Mouse (Mus musculus) testis, postnatal 14 days (tissue): ENCODE measurements around the gene Stom.

Experiments used
- DNase-seq: peaks from one replicate; pipeline ENCODE4 v3.0.0; 2021; ENCODE audit warnings: low spot score

Gene Stom

DNA sequence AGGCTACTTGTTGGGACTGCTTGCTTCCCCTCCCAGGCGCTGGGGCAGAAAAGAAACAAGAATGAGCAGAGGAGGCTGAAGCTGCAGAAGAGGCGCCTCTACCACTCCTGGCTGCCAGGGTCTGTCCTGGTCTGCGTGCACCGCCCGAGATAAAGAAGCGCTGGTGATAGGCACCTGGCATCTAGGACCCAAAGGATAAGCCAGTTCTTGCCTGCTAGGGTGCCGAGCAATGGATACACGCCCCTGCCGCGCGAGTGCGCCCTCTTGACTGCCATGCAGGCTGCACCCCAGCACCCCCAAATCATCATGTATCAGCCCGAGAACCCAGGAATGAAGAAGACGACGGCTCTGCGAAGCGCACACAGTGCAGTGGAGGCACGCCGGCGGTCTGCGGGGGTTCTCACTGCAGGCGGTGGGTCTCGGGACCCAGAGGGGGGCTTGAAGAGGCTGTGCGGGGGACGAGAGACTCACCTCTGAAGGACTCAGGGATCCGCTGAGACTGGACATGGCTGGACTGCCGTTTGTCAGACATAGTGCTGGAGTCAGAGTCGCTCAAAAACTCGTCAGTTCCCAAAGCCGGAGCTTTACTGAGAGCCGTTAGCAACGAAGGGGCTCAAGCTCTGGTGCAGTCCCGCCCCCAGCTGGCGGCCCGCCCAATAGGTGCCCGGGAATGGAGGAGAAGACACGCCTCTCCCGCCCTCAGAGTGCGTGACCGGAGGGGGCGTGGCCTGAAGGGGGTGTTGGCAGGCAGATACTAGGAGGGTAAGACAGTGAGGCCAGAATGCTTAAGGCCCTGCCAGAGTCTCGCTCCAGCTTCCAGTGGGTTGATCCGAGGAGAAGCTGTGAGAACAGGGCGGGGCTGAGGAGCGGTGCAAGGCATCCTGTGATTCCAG is at the start of gene Stom:
Gene Stom, minus strand, starts transcription at position 589 of the 893 bp plus-strand sequence.
- DNase-seq, result peak; percentile 99

DNA sequence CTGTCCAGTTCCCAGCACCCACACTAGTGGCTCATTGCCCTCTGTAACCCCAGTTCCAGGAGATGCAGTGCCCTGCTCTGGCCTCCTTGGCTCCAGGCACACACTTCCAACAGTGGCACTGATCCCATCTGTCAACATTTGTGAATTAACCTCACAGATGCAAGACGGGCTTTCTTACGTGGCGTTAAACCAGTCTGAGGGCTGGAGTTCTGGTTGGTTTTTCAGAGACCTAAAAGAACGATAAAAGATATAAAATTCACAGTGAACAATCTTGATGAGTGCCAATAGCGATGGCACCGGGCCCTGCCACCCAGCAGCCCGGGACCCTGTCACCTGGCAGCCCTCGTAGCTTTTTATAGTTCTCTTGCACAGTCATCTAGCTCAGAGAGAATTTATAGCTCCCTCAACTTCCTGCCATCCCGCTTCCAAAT is 48.7 kb upstream of the Stom start:
- no peak for DNase-seq

DNA sequence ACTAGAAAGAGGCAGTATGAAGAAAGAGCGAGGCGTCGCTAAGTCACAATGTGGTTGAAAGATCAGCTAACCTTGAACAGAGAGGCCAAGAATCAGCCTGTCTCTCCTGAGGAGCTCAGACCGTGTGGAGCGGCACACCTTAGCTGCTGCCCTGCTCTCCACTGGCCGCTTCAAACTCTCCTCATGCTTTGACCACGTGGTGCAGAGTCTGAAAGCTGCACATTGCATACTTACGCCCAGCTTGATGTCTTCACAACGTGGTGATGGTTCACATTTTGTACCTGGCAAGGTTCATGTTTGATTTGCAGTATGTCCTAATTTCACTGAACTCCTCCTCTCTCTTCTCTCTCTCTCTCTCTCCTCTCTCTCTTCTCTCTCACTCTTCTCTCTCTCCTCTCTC is 42.5 kb upstream of the Stom start:
- DNase-seq, result no peak

DNA sequence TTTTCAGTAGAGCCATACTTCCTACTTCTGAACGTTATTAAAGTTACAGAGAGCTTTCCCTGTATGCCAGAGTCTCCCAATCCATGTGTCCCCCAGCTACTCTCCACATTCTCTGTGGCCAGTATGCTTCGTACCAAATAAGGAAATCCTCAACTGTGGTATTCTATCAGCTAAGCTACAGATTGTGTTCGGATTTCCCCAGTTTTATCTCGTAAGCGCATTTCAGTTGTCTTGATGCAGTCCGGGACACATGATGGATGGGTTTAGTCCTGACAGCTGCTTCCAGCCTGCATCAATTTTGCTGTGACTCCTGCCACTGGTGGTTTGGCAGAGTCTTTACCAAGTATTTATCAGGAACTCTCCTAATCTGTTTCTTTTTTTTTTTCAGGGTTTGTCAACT is 40.8 kb upstream of the Stom start:
- DNase-seq, result no peak

- no peak for DNase-seq
Observed at GRCm38 (mm10) chr2:35373003-35373402, 36.2 kb upstream of the Stom start.

DNA sequence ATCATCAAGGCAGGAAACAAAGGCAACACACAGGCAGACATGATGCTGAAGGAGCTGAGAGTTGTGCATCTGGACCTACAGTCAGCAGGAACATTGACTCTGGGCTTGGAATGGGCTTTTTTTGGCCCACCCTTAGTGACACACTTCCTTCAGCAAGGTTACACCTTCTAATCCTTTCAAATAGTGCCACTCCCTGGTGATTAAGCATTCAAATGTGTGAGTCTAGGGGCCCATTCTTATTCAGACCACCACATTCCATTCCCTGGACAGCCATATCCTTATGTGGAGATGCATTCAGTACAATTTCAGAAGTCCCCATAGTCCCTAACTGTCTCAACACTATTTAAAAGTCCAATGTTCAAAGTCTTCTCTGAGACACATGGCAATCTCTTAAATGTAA is 33.9 kb upstream of the Stom start:
- DNase-seq, result no peak

DNA sequence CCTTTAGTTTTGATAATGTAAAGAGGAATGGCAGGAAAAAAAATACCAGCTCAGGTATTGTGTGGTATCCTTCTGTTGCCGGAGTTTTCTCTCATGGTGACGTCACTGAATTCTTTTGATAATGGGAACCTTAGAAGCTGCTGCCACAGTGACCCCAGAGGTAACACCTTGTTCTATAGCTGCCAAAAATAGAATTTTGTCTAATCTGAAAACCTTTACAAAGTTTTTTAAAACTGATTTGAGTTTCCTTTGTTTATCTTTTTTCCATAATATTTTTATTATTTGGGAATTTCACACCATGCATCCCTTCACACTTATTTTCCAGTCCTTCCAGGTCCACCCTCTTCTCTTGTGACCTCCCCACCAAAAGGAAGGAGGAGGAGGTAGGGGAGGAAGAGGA is 30.9 kb upstream of the Stom start, which contains the start of gene 4930568D16Rik:
Gene 4930568D16Rik, minus strand, starts transcription at position 101 of the 400 bp plus-strand sequence.
- no peak for DNase-seq

DNA sequence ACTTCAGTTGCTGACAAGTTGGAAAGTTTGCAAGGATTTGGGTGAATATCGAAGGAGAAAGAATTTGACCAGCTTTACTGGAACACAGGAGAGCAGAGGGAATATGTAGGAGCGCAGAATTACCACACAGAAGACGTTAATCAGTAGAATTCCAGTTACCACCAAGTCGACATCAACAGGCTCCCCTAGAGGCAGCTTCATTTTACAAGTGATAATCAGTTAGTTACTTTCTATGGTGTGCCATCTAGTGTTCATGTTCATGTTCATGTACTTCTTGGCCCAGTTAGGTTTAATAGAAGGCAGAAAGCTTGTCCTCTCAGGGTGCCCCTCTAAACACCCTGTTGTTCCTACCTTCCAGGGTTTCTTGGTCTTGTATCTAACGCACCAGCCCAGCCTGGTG is 12.4 kb upstream of the Stom start:
- no peak for DNase-seq

DNA sequence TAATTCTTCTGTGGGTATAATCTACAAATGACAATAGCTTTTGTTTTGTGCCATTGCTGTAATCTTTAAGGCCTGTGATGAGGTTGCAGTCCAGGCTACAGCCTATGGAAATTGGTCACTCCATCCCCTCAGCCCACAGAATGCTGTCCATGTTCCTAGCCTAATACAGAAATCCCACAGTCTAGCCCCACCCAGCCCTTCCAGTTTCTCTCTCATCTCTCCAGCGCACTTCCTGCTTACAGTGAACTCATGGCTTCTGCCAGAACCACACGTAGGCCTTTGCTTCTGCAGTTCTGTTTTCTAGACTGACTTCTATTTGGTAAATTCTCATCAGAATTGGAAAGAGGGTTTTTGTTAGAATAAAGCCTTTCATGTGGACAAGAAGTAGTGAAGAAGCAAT is 9.2 kb upstream of the Stom start:
- DNase-seq, result no peak

GRCm38 (mm10) chr2:35342605-35343004 is 5.8 kb upstream of the Stom start:
- DNase-seq, result no peak

- no peak for DNase-seq
Observed at GRCm38 (mm10) chr2:35338707-35339106, 1.9 kb upstream of the Stom start.

DNA sequence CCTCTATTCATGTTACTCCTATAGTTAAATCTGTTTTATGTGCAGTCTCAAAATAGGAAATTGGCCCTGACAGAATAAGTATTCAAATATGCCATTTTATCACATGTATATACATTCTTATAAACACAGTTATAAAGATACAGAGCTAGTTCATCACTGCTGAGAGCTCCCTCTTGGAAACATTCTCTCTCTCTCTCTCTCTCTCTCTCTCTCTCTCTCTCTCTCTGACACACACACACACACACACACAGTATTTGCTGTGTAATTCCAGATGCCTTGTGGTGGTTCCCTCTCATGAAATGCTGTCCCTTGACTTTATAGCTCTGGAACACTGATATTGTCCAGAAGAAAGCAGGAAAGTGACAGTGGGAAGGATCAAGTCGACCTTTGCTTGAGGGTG is 1.3 kb upstream of the Stom start:
- no peak for DNase-seq

- no peak for DNase-seq
Observed at GRCm38 (mm10) chr2:35337419-35337818, 643 bp upstream of the Stom start.

DNA sequence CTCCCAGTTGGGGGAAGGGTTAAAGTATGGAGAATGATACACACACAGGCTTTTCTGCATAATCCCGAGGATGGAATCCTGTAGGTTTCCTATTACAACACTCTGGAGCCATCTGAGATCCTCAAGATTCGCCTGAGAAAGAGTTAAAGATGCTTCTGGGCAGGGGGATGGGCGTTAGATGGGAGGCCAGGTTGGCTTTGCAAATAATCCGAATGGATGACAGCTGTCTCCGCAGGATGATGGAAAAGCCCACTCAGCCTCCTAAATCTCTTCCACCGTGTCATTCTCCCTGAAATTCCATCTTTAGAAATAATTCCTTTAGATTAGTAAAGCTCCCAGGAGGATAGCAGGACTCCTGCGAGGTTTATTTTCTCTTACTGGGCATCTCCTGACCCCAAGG is 1.2 kb downstream of the Stom start:
- DNase-seq, result no peak

- no peak for DNase-seq
Observed at GRCm38 (mm10) chr2:35333670-35334069, 3.1 kb downstream of the Stom start.

- DNase-seq, result no peak
Observed at GRCm38 (mm10) chr2:35331205-35331604, 5.6 kb downstream of the Stom start.

DNA sequence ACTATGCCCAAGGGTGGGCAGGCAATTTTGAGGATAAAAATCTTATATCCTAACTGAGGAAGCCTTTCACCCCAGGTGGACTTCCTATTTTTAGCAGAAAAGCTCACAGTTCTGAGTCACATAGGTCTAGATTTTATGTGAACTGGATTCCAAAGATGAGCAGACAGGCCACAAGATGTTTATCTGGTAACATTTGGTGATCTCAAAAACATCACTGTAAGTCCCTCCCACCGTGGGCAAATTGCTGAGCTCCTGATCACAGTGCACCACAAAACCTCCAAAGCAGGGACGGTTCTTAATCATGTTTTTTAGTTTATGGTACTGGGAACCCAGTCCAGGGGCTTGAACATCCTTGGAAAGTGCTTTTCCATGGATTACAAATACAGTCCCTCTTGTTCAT is 7.7 kb downstream of the Stom start:
- DNase-seq, result no peak

DNA sequence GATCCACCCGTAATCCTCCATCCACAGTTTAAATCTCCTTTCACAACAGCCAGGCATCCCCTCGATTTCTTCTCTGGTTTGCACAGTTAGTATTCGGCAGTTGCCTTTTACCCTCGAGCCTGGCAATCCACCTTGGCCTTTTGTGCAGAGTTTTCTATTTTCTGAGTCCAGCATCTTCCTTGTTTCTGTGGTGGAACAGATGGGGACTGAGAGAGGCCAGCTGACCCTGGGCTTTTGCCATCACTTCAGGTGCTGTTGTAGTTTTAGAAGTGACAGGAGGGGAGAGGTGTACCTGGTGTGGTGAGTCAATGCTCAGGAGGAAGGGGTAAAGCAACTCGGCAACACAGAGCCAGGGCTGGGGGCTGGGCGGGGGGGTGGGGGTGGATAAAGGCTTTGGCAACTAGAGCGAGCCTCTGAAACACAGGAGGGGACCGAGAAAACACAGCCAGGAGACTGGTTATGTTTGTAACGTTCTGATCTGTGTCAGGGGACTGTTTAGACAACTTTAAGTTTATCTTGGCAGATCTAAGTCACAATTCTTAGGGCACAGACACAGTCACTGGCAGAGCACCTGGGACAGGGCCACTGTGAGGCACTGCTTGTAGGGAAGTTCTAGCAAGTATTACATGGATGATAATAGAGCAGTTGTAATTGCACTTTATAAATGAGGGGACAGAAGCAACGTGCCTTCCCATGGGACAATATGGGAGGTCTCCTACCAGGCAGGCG is 8.5 kb downstream of the Stom start:
- DNase-seq, result no peak

GRCm38 (mm10) chr2:35327583-35327982 is 9.2 kb downstream of the Stom start:
- no peak for DNase-seq

- DNase-seq, result no peak
Observed at GRCm38 (mm10) chr2:35326931-35327330, 9.8 kb downstream of the Stom start.

DNA sequence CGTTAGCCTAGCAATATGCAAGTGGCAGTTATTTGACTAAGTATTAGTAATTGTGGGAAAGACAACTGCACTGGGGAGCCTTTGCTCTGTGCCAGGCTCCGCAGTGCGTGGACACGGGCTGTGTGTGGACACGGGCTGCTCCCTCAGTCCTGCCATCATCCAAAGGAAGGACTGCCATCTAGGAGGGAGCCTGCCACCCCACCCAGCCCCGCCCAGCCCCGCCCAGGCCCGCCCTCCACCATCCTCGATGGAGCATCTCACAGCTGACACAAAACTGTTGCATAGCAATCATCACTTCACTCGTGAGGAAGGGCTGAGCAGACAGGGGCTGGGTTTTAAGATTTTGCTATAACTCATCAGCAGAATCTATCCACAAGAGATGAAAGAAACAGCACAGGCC is 10.8 kb downstream of the Stom start:
- no peak for DNase-seq

DNA sequence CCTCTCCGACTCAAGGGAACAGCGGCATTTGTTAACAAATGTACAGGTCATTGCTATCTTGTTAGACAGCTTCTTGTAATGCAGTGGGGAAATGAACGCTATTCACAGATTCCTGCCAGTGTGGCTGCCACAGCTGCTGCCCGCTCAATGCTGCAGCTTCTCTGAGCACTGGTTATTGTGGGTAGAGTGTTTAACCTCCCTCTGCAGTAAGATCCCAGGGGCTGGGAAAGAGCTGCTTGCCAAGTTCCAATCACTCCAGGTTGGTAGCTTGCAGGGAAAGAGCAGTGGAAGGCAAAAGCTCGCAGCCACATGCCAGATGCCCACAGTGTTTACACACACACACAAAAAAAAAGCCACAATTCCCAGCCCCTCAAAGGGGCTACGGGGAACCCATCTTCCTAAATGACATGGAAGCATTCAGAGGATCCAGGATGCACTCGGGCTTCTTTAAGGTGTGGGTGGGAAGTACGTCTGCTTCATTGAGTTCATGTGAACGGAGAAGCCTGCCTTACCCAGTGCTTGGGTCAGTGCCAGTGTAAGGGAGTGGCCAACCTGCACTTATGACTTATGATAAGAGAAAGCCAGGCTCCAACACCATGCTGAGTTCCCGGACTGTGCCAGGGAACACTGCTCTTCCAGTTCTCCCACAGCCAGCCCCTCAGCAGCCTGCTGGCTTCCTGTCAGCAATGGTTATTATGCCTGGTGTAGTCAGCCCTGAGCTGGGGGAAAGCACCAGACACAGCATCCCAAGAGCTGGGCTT is 14.2 kb downstream of the Stom start:
- peak; percentile 33 for DNase-seq

DNA sequence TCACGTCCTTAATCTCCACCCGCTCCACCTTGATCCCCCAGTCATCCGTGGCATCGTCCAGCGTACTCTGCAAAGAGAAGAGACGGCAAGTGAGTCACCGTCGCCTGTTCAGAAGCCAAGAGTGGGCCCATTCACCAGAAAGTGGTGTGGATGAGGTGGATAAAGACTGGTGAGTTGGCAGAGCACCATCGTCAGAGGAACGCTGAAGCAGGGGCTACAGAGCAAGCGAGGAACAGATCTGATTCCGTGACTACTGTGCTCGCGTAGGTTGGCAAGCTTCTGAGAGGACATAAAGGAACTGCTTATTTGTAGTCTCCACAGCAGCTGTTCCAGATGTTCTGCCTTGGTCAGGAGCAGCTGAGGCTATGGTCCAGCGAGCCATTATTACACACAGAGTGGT is 16.4 kb downstream of the Stom start:
- no peak for DNase-seq
